Mouse (Mus musculus): Measurements from ENCODE around the gene Slc5a6.
A peak's percentile ranks its signal among the peaks of the same experiment; 100 is the strongest.

DNA sequence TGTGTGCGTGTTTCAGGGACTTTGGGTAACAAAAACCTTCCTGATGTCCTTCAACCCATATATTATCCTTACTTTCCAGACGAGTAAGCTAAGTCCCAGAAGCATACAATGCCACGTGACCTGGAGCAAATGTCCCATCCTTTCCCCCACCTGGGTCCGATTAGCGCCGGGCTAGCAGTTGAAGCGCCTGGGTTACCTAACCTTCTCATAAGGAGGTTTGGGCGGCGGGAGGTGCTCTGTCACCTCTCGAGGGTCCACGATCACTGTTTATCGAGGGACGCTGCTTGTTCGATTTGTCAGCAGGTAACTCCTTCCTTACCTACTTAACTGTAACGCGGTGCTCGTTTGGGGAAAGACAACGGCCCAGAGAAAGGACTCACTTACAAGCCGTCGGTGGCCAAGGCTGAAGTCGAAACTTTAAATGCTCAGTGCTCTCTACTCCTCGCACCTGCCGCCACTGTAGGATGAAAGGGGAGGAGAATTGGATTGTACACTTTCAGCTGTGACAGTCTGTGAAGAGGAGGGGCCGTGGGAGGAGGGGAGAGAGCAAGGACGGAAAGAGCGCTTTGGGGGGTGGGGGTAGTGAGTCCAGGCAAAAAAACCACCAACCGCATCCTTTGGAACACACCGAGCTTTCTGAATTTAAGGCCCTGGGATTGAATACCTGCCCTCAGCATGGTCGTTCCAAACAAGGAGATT, 45.5 kb upstream of the Slc5a6 start:
- no peak for TF ChIP-seq MAX (IDR thresholded peaks at IDR 0.05; ENCODE audit: low read depth)
- no peak for TF ChIP-seq POLR2A (IDR thresholded peaks at IDR 0.05; ENCODE audit: insufficient read length, low read depth)
- no peak for TF ChIP-seq POLR2AphosphoS2 (IDR thresholded peaks at IDR 0.05; ENCODE audit: insufficient read length, low read depth)
- peak; percentile 48 for TF ChIP-seq USF1 (IDR thresholded peaks at IDR 0.05; ENCODE audit: low read depth)
- TF ChIP-seq TCF3 (IDR thresholded peaks at IDR 0.05; ENCODE audit: insufficient read length, low read depth): no peak
